Mouse (Mus musculus): ENCODE results near the gene Acadl.

GRCm38 (mm10) chr1:66797962-66798361 lies 65.1 kb downstream of the Acadl start:
- no peak for TF ChIP-seq GATA1 (IDR thresholded peaks at IDR 0.05; ENCODE audit: borderline replicate concordance, low read length)
- TF ChIP-seq FLI1 (IDR thresholded peaks at IDR 0.05; ENCODE audit: low read length): no peak
